In the genomic region with DNA sequence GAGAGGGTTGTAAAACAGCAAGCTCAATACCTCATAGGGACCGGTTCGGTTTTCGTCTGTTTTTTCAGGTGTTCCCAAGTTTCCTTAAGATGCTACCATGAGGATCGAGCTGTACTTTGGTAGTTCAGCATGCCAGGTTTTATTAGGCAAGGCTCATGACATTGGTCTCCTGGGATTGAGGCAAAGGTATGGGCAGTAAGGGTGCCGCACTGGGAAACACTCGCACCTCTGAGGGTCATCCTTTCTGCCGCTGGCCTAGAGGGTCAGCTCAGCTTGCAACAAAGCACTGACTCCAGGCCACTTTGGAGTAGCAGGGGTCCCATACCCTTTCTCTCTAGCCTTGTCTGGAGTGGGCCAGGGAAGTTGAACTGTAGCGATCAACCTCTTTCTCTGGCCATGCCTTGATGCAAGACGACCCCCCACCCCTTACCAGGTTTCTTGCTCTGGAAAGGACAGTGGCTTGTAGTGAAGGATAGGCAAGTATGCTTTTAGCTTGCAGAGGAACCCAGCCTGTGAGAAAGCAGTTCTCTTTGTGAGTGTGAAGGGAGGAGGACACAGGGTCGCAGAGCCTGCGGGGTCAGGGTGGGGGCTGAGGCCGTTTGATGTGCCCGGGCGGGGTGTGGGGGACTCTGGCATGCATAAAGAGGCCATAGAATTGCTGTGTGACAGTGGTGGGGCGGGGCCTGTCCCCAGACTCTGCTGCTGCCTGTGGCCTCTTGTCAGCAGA, we compare ENCODE assay signal across 8 mouse cellular contexts. TPM values are rescaled to one million over a fixed set of nuclear protein-coding genes. Genes with fewer than 3 reads are reported as not detected.
DNase-seq lines count a peak whose midpoint lies in the region; ATAC-seq and TF ChIP-seq lines count a peak whose summit lies in the region.

No protein-coding gene starts in this region.

- no peak overlapping the region for H3K4me3 ChIP-seq in hindbrain, embryonic 11.5 days (ENCODE audit: low read depth, low read length)
- H3K4me3 ChIP-seq in hindbrain, postnatal 0 days (ENCODE audit: low read length): no peak overlapping the region
- H3K4me3 ChIP-seq in intestine, embryonic 16.5 days (ENCODE audit: low read length): no peak overlapping the region
- H3K4me3 ChIP-seq in midbrain, embryonic 12.5 days: peak overlapping the region; percentile 17; the same call in 1 of the 2 replicates

- no peaks in the 10 kb centered on the region for H3K36me3 ChIP-seq in hindbrain, embryonic 11.5 days (ENCODE audit: control insufficient read depth, insufficient read depth, low read length)
- no peaks in the 10 kb centered on the region for H3K36me3 ChIP-seq in hindbrain, postnatal 0 days (ENCODE audit: insufficient read depth, low read length)
- no peaks in the 10 kb centered on the region for H3K36me3 ChIP-seq in intestine, embryonic 16.5 days (ENCODE audit: control insufficient read depth, insufficient read depth, low read length)
- H3K36me3 ChIP-seq in midbrain, embryonic 12.5 days: peaks cover 4% of the 10 kb centered on the region; the same call in 1 of the 2 replicates

- ATAC-seq in hindbrain, embryonic 11.5 days (ENCODE audit: low FRiP score): peak; percentile 81
- ATAC-seq in hindbrain, postnatal 0 days: no peak
- peak; percentile 60 for ATAC-seq in intestine, embryonic 16.5 days
- peak; percentile 74 for ATAC-seq in midbrain, embryonic 12.5 days (ENCODE audit: low FRiP score, low read depth)

- peaks cover 37% of the 10 kb centered on the region for H3K4me1 ChIP-seq in hindbrain, embryonic 11.5 days (replicated peaks; ENCODE audit: control insufficient read depth, insufficient read depth, low read length)
- H3K4me1 ChIP-seq in hindbrain, postnatal 0 days (ENCODE audit: insufficient read depth, low read length): 0 out of 2 replicates have a peak, but pooled peaks cover 4% of the 10 kb centered on the region
- peaks cover 23% of the 10 kb centered on the region for H3K4me1 ChIP-seq in intestine, embryonic 16.5 days (ENCODE audit: control insufficient read depth, insufficient read depth, low read length)
- H3K4me1 ChIP-seq in midbrain, embryonic 12.5 days: peaks cover 84% of the 10 kb centered on the region

- no peaks in the 10 kb centered on the region for H3K9me3 ChIP-seq in hindbrain, embryonic 11.5 days (ENCODE audit: control insufficient read depth, low read length)
- no peaks in the 10 kb centered on the region for H3K9me3 ChIP-seq in hindbrain, postnatal 0 days (ENCODE audit: low read length)
- no peaks in the 10 kb centered on the region for H3K9me3 ChIP-seq in intestine, embryonic 16.5 days (ENCODE audit: control insufficient read depth, low read length)
- H3K9me3 ChIP-seq in midbrain, embryonic 12.5 days: no peaks in the 10 kb centered on the region

- peak overlapping the region; percentile 47 for H3K9ac ChIP-seq in hindbrain, embryonic 11.5 days (ENCODE audit: low read depth, low read length)
- no peak overlapping the region for H3K9ac ChIP-seq in hindbrain, postnatal 0 days (replicated peaks; ENCODE audit: low read length)
- H3K9ac ChIP-seq in intestine, embryonic 16.5 days (ENCODE audit: low read depth, low read length): peak overlapping the region; percentile 32; the same call in 1 of the 2 replicates
- H3K9ac ChIP-seq in midbrain, embryonic 12.5 days (replicated peaks): peak overlapping the region; percentile 26

- 2% methylated on average over 15 of the region's 15 CpGs for WGBS in hindbrain, embryonic 11.5 days
- WGBS in hindbrain, postnatal 0 days: 21% methylated on average over 15 of the region's 15 CpGs
- 42% methylated on average over 15 of the region's 15 CpGs for WGBS in intestine, embryonic 16.5 days
- 2% methylated on average over 15 of the region's 15 CpGs for WGBS in midbrain, embryonic 12.5 days

- no peak for TF ChIP-seq CTCF in hindbrain, postnatal 0 days (IDR thresholded peaks at IDR 0.05; ENCODE audit: low read depth)
- TF ChIP-seq CTCF in brain, embryonic 14.5 days (IDR thresholded peaks at IDR 0.05; ENCODE audit: borderline replicate concordance, extremely low read depth, insufficient read depth, insufficient read length): no peak

- peak overlapping the region; percentile 30 for H3K4me2 ChIP-seq in hindbrain, embryonic 11.5 days (replicated peaks; ENCODE audit: low read depth, low read length)
- no peak overlapping the region for H3K4me2 ChIP-seq in hindbrain, postnatal 0 days (ENCODE audit: low read depth, low read length)
- no peak overlapping the region; the same call in 1 of the 2 replicates for H3K4me2 ChIP-seq in intestine, embryonic 16.5 days (ENCODE audit: low read depth, low read length)
- H3K4me2 ChIP-seq in midbrain, embryonic 12.5 days (replicated peaks): peak overlapping the region; percentile 41

- TF ChIP-seq POLR2A in brain, embryonic 14.5 days (IDR thresholded peaks at IDR 0.05; ENCODE audit: borderline replicate concordance, extremely low read depth, insufficient read depth, insufficient read length, poor library complexity, severe bottlenecking): no peak

- H3K27ac ChIP-seq in hindbrain, embryonic 11.5 days (ENCODE audit: low read depth, low read length): peak overlapping the region; percentile 95
- no peak overlapping the region for H3K27ac ChIP-seq in hindbrain, postnatal 0 days
- H3K27ac ChIP-seq in intestine, embryonic 16.5 days (ENCODE audit: low read length): no peak overlapping the region
- peak overlapping the region; percentile 92 for H3K27ac ChIP-seq in midbrain, embryonic 12.5 days (replicated peaks)

- DNase-seq in hindbrain, embryonic 11.5 days (ENCODE audit: low spot score): peak; percentile 67
- no peak for DNase-seq in hindbrain, postnatal 0 days (ENCODE audit: low spot score)
- DNase-seq in brain, embryonic 14.5 days (ENCODE audit: low read depth): peak; percentile 75
- no peak for DNase-seq in right cerebral cortex, adult 2 months (ENCODE audit: low spot score in 2 of 2)
- DNase-seq in Muller cell, postnatal 12 days (ENCODE audit: inconsistent ontology term): no peak
- no peak for DNase-seq in MN1 (ENCODE audit: low spot score)

- no peaks in the 10 kb centered on the region; the same call in 1 of the 2 replicates for H3K27me3 ChIP-seq in hindbrain, embryonic 11.5 days (ENCODE audit: control insufficient read depth, insufficient read depth, low read length)
- H3K27me3 ChIP-seq in hindbrain, postnatal 0 days (ENCODE audit: insufficient read depth, low read length): no peaks in the 10 kb centered on the region
- no peaks in the 10 kb centered on the region for H3K27me3 ChIP-seq in intestine, embryonic 16.5 days (replicated peaks; ENCODE audit: control insufficient read depth, insufficient read depth, low read length)
- H3K27me3 ChIP-seq in midbrain, embryonic 12.5 days: peaks cover 3% of the 10 kb centered on the region; the same call in 1 of the 2 replicates

RNA-seq across cellular contexts. Expression of a gene that starts 9.2 kb away (rescaled TPM):
- 7.5 and 8.4 TPM in 2 replicates for polyA plus RNA-seq in hindbrain, embryonic 11.5 days (2014; fragmentation: Nextera tagmentation; extraction: Ambion mirVana)
- total RNA-seq in hindbrain, postnatal 0 days (2014; rRNA removed): 1.3 and 2.0 TPM in 2 replicates
- 0.28 and 0.37 TPM in 2 replicates for polyA plus RNA-seq in hindbrain, postnatal 0 days (2015; fragmentation: Nextera tagmentation; extraction: Ambion mirVana)
- polyA plus RNA-seq in brain, embryonic 14.5 days (2012; rRNA removed): 4.1 and 5.7 TPM in 2 replicates
- 2.5 and 2.9 TPM in 2 replicates for polyA plus RNA-seq in intestine, embryonic 16.5 days (2015; fragmentation: Nextera tagmentation; extraction: Ambion mirVana)
- 27.4 and 30.2 TPM in 2 replicates for polyA plus RNA-seq in midbrain, embryonic 12.5 days (2016; fragmentation: Nextera tagmentation; extraction: Ambion mirVana)

RNA-seq across cellular contexts. Expression of a gene that starts 35.5 kb away (rescaled TPM):
- polyA plus RNA-seq in hindbrain, embryonic 11.5 days (2014; fragmentation: Nextera tagmentation; extraction: Ambion mirVana): 21.1 and 22.6 TPM in 2 replicates
- total RNA-seq in hindbrain, postnatal 0 days (2014; rRNA removed): 18.8 and 22.4 TPM in 2 replicates
- 8.0 and 8.2 TPM in 2 replicates for polyA plus RNA-seq in hindbrain, postnatal 0 days (2015; fragmentation: Nextera tagmentation; extraction: Ambion mirVana)
- polyA plus RNA-seq in brain, embryonic 14.5 days (2012; rRNA removed): 12.7 and 16.6 TPM in 2 replicates
- 13.2 and 14.3 TPM in 2 replicates for polyA plus RNA-seq in intestine, embryonic 16.5 days (2015; fragmentation: Nextera tagmentation; extraction: Ambion mirVana)
- polyA plus RNA-seq in midbrain, embryonic 12.5 days (2016; fragmentation: Nextera tagmentation; extraction: Ambion mirVana): 18.9 and 19.9 TPM in 2 replicates

Comparison
In these comparisons a context has a peak if more than half of its experiments do, and no peak if none do; other contexts are left out.
1. DNase-seq: peak in hindbrain, embryonic 11.5 days (single experiment) and brain, embryonic 14.5 days (single experiment); none in hindbrain, postnatal 0 days (single experiment), right cerebral cortex, adult 2 months (0 of 2), Muller cell, postnatal 12 days (single experiment) and MN1 (single experiment).
2. H3K27ac ChIP-seq: peak in hindbrain, embryonic 11.5 days (single experiment) and midbrain, embryonic 12.5 days (single experiment); none in hindbrain, postnatal 0 days (single experiment) and intestine, embryonic 16.5 days (single experiment).
3. H3K4me2 ChIP-seq: peak in hindbrain, embryonic 11.5 days (single experiment) and midbrain, embryonic 12.5 days (single experiment); none in hindbrain, postnatal 0 days (single experiment) and intestine, embryonic 16.5 days (single experiment).